Comparison of ENCODE assay signal across 8 mouse cellular contexts in the genomic region with DNA sequence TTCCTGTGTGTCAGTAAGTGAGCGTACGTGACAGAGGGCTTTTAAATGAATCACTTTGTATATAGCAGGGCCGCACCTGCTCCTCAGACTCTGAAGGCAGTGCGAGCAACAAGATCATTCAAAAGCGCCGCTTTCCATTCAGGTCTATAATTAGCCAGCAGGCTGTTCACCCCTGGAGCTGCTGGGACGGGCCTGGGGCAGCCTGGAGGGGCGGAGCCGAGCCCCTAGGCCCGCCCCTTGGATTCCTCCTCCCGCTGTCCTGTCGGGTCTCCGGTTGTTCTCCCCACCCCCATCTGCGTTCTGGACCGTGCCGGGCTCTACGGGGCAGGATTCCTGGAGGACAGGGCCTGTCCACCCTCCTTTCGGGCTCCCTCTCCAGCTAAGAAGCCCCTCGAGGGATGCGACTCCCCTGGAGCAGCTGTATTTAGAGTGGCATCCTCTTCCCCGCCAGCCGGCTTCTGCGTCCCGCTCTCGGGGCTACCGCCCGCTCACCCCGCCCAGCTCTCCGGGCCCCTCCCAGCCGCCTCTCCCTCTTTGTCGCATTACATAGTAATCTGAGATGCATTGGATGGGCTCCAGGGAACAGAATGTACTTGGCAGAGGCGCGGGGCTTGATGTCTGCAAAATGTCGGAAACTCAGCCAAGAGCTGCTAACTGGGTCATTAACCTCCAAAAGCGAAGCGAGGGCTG.
A peak's percentile ranks its signal among the peaks of the same experiment; 100 is the strongest.
DNase-seq lines count a peak whose midpoint lies in the region; ATAC-seq and TF ChIP-seq lines count a peak whose summit lies in the region.

No protein-coding gene starts in this region.

- peak; percentile 98 for DNase-seq in adrenal gland, postnatal 14 days
- peak; percentile 89 for DNase-seq in embryonic facial prominence, embryonic 11.5 days (ENCODE audit: low spot score)
- peak; percentile 100 for DNase-seq in heart, adult 18-20 months
- peak; percentile 99 for DNase-seq in kidney, adult 18-20 months
- peak; percentile 88 for DNase-seq in limb, embryonic 10.5 days (ENCODE audit: low spot score)

- H3K9ac ChIP-seq in embryonic facial prominence, embryonic 11.5 days (replicated peaks; ENCODE audit: low read length), result peak overlapping the region; percentile 69
- peak overlapping the region; percentile 63 for H3K9ac ChIP-seq in midbrain, embryonic 12.5 days (replicated peaks)

- peak overlapping the region; percentile 66 for H3K4me3 ChIP-seq in embryonic facial prominence, embryonic 11.5 days (ENCODE audit: low read depth, low read length)
- peak overlapping the region; percentile 74 for H3K4me3 ChIP-seq in limb, embryonic 10.5 days
- H3K4me3 ChIP-seq in midbrain, embryonic 12.5 days, result peak overlapping the region; percentile 61
- peak overlapping the region; percentile 72 for H3K4me3 ChIP-seq in small intestine, adult 2 months (ENCODE audit: low read depth, low read length)

- no peaks in the 10 kb centered on the region for H3K36me3 ChIP-seq in embryonic facial prominence, embryonic 11.5 days (replicated peaks; ENCODE audit: control insufficient read depth, insufficient read depth, low read depth, low read length)
- H3K36me3 ChIP-seq in limb, embryonic 10.5 days, result no peaks in the 10 kb centered on the region
- H3K36me3 ChIP-seq in midbrain, embryonic 12.5 days, result no peaks in the 10 kb centered on the region
- H3K36me3 ChIP-seq in small intestine, adult 2 months (ENCODE audit: control insufficient read depth, insufficient read depth, low read length), result no peaks in the 10 kb centered on the region

- peak; percentile 68 for TF ChIP-seq POLR2A in small intestine, adult 2 months (IDR thresholded peaks at IDR 0.05; ENCODE audit: low read depth, low read length)

- no peaks in the 10 kb centered on the region for H3K27me3 ChIP-seq in embryonic facial prominence, embryonic 11.5 days (ENCODE audit: control insufficient read depth, insufficient read depth, low read length)
- H3K27me3 ChIP-seq in limb, embryonic 10.5 days (ENCODE audit: low read depth, poor library complexity, severe bottlenecking), result peaks cover 17% of the 10 kb centered on the region
- H3K27me3 ChIP-seq in midbrain, embryonic 12.5 days, result peaks cover 39% of the 10 kb centered on the region
- H3K27me3 ChIP-seq in small intestine, adult 2 months (ENCODE audit: control insufficient read depth, insufficient read depth, low read length), result no peaks in the 10 kb centered on the region

- no peak for TF ChIP-seq CTCF in small intestine, adult 2 months (IDR thresholded peaks at IDR 0.05; ENCODE audit: extremely low read depth, insufficient read length, insufficient replicate concordance, low read depth, low read length)

- ATAC-seq in embryonic facial prominence, embryonic 11.5 days (replicated peaks; ENCODE audit: insufficient number of reproducible peaks, low FRiP score, low TSS enrichment, low read depth), result peak; percentile 97
- ATAC-seq in midbrain, embryonic 12.5 days (ENCODE audit: low FRiP score, low read depth), result peak; percentile 97
- ATAC-seq in erythroid progenitor cell, adult 5-6 weeks (replicated peaks; ENCODE audit: low FRiP score, poor library complexity, severe bottlenecking), result no peak

- under 1% methylated on average over 36 of the region's 36 CpGs for WGBS in embryonic facial prominence, embryonic 11.5 days
- WGBS in limb, embryonic 10.5 days, result under 1% methylated on average over 36 of the region's 36 CpGs
- under 1% methylated on average over 36 of the region's 36 CpGs for WGBS in midbrain, embryonic 12.5 days
- WGBS in small intestine, adult 2 months, result 1% methylated on average over 36 of the region's 36 CpGs

- peak overlapping the region; percentile 91 for H3K27ac ChIP-seq in embryonic facial prominence, embryonic 11.5 days (replicated peaks; ENCODE audit: low read depth, low read length)
- peak overlapping the region; percentile 91 for H3K27ac ChIP-seq in limb, embryonic 10.5 days
- peak overlapping the region; percentile 87 for H3K27ac ChIP-seq in midbrain, embryonic 12.5 days (replicated peaks)
- H3K27ac ChIP-seq in small intestine, adult 2 months (ENCODE audit: insufficient read depth, low read depth, low read length), result peak overlapping the region; percentile 87

- H3K4me2 ChIP-seq in embryonic facial prominence, embryonic 11.5 days (ENCODE audit: low read depth, low read length), result peak overlapping the region; percentile 75
- peak overlapping the region; percentile 60 for H3K4me2 ChIP-seq in midbrain, embryonic 12.5 days (replicated peaks)

- no peaks in the 10 kb centered on the region for H3K9me3 ChIP-seq in embryonic facial prominence, embryonic 11.5 days (replicated peaks; ENCODE audit: control insufficient read depth, low read length)
- no peaks in the 10 kb centered on the region for H3K9me3 ChIP-seq in limb, embryonic 10.5 days (replicated peaks)
- no peaks in the 10 kb centered on the region for H3K9me3 ChIP-seq in midbrain, embryonic 12.5 days

- H3K4me1 ChIP-seq in embryonic facial prominence, embryonic 11.5 days (ENCODE audit: control insufficient read depth, insufficient read depth, low read length), result no peaks in the 10 kb centered on the region
- peaks cover 22% of the 10 kb centered on the region for H3K4me1 ChIP-seq in limb, embryonic 10.5 days
- peaks cover 18% of the 10 kb centered on the region for H3K4me1 ChIP-seq in midbrain, embryonic 12.5 days
- H3K4me1 ChIP-seq in small intestine, adult 2 months (ENCODE audit: control insufficient read depth, insufficient read depth, insufficient read length, low read length), result peaks cover 15% of the 10 kb centered on the region; the same call in 1 of the 2 replicates
